Mouse (Mus musculus) c-Kit-negative CD71-positive TER-119-positive erythroid progenitor cells, embryonic 14.5 days (primary cell): ENCODE data around the gene Armc3.

Experiments used
- DNase-seq: peaks from one replicate; pipeline ENCODE4 v3.0.0-alpha.2; 2013; ENCODE audit warnings: low read depth, low spot score

Armc3 gene

GRCm38 (mm10) chr2:19198452-19199365 lies at the start of gene Armc3:
Armc3 (plus strand) TSS chr2:19199302.
- DNase-seq: no peak

- DNase-seq: no peak
Measured at GRCm38 (mm10) chr2:19152687-19153086, 46.4 kb upstream of the Armc3 start.

- peak; percentile 4 for DNase-seq
Measured at GRCm38 (mm10) chr2:19156176-19156575, 42.9 kb upstream of the Armc3 start.

GRCm38 (mm10) chr2:19159539-19159938 lies 39.6 kb upstream of the Armc3 start:
- no peak for DNase-seq

- DNase-seq: no peak
Measured at GRCm38 (mm10) chr2:19160368-19161114, 38.6 kb upstream of the Armc3 start.

GRCm38 (mm10) chr2:19164234-19164633 lies 34.9 kb upstream of the Armc3 start:
- DNase-seq: no peak

- no peak for DNase-seq
Measured at GRCm38 (mm10) chr2:19176827-19177236, 22.3 kb upstream of the Armc3 start.

- no peak for DNase-seq
Measured at GRCm38 (mm10) chr2:19199366-19199853, 308 bp downstream of the Armc3 start.

- no peak for DNase-seq
Measured at GRCm38 (mm10) chr2:19200112-19200511, 1.0 kb downstream of the Armc3 start.

- no peak for DNase-seq
Measured at GRCm38 (mm10) chr2:19201682-19202081, 2.6 kb downstream of the Armc3 start.

GRCm38 (mm10) chr2:19234305-19234704 lies 35.2 kb downstream of the Armc3 start:
- DNase-seq: no peak

- DNase-seq: no peak
Measured at GRCm38 (mm10) chr2:19235193-19235592, 36.1 kb downstream of the Armc3 start.

- DNase-seq: no peak
Measured at GRCm38 (mm10) chr2:19235614-19236013, 36.5 kb downstream of the Armc3 start.

GRCm38 (mm10) chr2:19238771-19239170 lies 39.7 kb downstream of the Armc3 start:
- no peak for DNase-seq

- DNase-seq: no peak
Measured at GRCm38 (mm10) chr2:19249611-19250010, 50.5 kb downstream of the Armc3 start.

- no peak for DNase-seq
Measured at GRCm38 (mm10) chr2:19255037-19255436, 55.9 kb downstream of the Armc3 start.

- DNase-seq: no peak
Measured at GRCm38 (mm10) chr2:19257255-19257654, 58.2 kb downstream of the Armc3 start.

- DNase-seq: no peak
Measured at GRCm38 (mm10) chr2:19260399-19260798, 61.3 kb downstream of the Armc3 start.

- no peak for DNase-seq
Measured at GRCm38 (mm10) chr2:19263375-19263774, 64.3 kb downstream of the Armc3 start.

GRCm38 (mm10) chr2:19265834-19266233 lies 66.7 kb downstream of the Armc3 start:
- DNase-seq: no peak

GRCm38 (mm10) chr2:19267396-19267795 lies 68.3 kb downstream of the Armc3 start:
- DNase-seq: no peak

- no peak for DNase-seq
Measured at GRCm38 (mm10) chr2:19269955-19270354, 70.9 kb downstream of the Armc3 start.
